Comparison of ENCODE assay signal across 29 mouse cellular contexts in genomic region chr3:92978484-92978883, GRCm38 (mm10). TPM values are rescaled to one million over a fixed set of nuclear protein-coding genes. Genes with fewer than 3 reads are reported as not detected.
DNase-seq lines count a peak whose midpoint lies in the region; ATAC-seq lines count a peak whose summit lies in the region.
"Had no signal": no experiment of that assay in that cellular context is flagged by ENCODE, and none has a peak within 500 bp of the region (broad histone marks: within the 10 kb centered on the region; RNA-seq: fewer than 3 reads in every experiment).

No protein-coding gene starts in this region.

- H3K27ac ChIP-seq in intestine, embryonic 16.5 days (ENCODE audit: low read length), result no peak overlapping the region
- no peak overlapping the region for H3K27ac ChIP-seq in forebrain, embryonic 13.5 days
- H3K27ac ChIP-seq: embryonic facial prominence, embryonic 10.5 days; embryonic facial prominence, embryonic 12.5 days had no signal

- no peaks in the 10 kb centered on the region for H3K9me3 ChIP-seq in intestine, embryonic 16.5 days (ENCODE audit: control insufficient read depth, low read length)
- no peaks in the 10 kb centered on the region for H3K9me3 ChIP-seq in forebrain, embryonic 13.5 days (replicated peaks)
- H3K9me3 ChIP-seq: embryonic facial prominence, embryonic 10.5 days; embryonic facial prominence, embryonic 12.5 days; G1E had no signal

- no peak overlapping the region for H3K9ac ChIP-seq in intestine, embryonic 16.5 days (ENCODE audit: low read depth, low read length)
- no peak overlapping the region for H3K9ac ChIP-seq in forebrain, embryonic 13.5 days
- H3K9ac ChIP-seq: embryonic facial prominence, embryonic 12.5 days had no signal

- no peak overlapping the region for H3K4me2 ChIP-seq in intestine, embryonic 16.5 days (ENCODE audit: low read depth, low read length)
- no peak overlapping the region for H3K4me2 ChIP-seq in forebrain, embryonic 13.5 days
- H3K4me2 ChIP-seq: embryonic facial prominence, embryonic 12.5 days had no signal

- H3K4me1 ChIP-seq in intestine, embryonic 16.5 days (ENCODE audit: control insufficient read depth, insufficient read depth, low read length), result no peaks in the 10 kb centered on the region
- H3K4me1 ChIP-seq in forebrain, embryonic 13.5 days, result no peaks in the 10 kb centered on the region
- H3K4me1 ChIP-seq: embryonic facial prominence, embryonic 10.5 days; embryonic facial prominence, embryonic 12.5 days had no signal

- DNase-seq in brain, adult 2 months (ENCODE audit: low read depth, low spot score), result peak; percentile 13
- DNase-seq in large intestine, adult 2 months (ENCODE audit: low read depth, low spot score), result peak; percentile 37
- DNase-seq in spleen, adult 18-20 months, result no peak
- no peak for DNase-seq in urinary bladder, postnatal 25 days (ENCODE audit: low spot score)
- no peak for DNase-seq in kidney, adult 8-10 months
- DNase-seq: adrenal gland, adult 8-10 months; adrenal gland, postnatal 14 days; adrenal gland, postnatal 36 days; B cell, adult 2 months; cerebellum, adult 11 months; cerebellum, adult 18-20 months; cerebellum, adult 8-10 months; cerebellum, adult 9-11 months; cerebellum, postnatal 25 days had no signal

- peak; percentile 90 for ATAC-seq in intestine, embryonic 16.5 days
- ATAC-seq in forebrain, embryonic 13.5 days, result no peak
- ATAC-seq: activated CD4-positive, CD25-positive, alpha-beta regulatory T cell, adult 4 months; CD4-positive, CD25-positive, alpha-beta regulatory T cell, adult 4 months; forebrain, embryonic 14.5 days; forebrain, embryonic 16.5 days; Patski had no signal

- 62% methylated on average over 2 of the region's 2 CpGs for WGBS in intestine, embryonic 16.5 days
- 35% methylated on average over 2 of the region's 2 CpGs for WGBS in large intestine, adult 2 months
- WGBS in forebrain, embryonic 13.5 days, result 69% methylated on average over 2 of the region's 2 CpGs

- no peak overlapping the region for H3K4me3 ChIP-seq in intestine, embryonic 16.5 days (ENCODE audit: low read length)
- no peak overlapping the region for H3K4me3 ChIP-seq in forebrain, embryonic 13.5 days
- H3K4me3 ChIP-seq: embryonic facial prominence, embryonic 10.5 days; embryonic facial prominence, embryonic 12.5 days had no signal

- no peaks in the 10 kb centered on the region for H3K27me3 ChIP-seq in intestine, embryonic 16.5 days (replicated peaks; ENCODE audit: control insufficient read depth, insufficient read depth, low read length)
- H3K27me3 ChIP-seq in forebrain, embryonic 13.5 days, result no peaks in the 10 kb centered on the region
- H3K27me3 ChIP-seq: CH12.LX; embryonic facial prominence, embryonic 12.5 days; Patski had no signal

- no peaks in the 10 kb centered on the region for H3K36me3 ChIP-seq in intestine, embryonic 16.5 days (ENCODE audit: control insufficient read depth, insufficient read depth, low read length)
- H3K36me3 ChIP-seq in forebrain, embryonic 13.5 days (ENCODE audit: poor library complexity, severe bottlenecking), result no peaks in the 10 kb centered on the region
- H3K36me3 ChIP-seq: embryonic facial prominence, embryonic 10.5 days; embryonic facial prominence, embryonic 12.5 days; G1E had no signal

RNA-seq across cellular contexts. Expression of gene Lce3e, which starts 11.6 kb away (rescaled TPM):
- not detected in 2 replicates for polyA plus RNA-seq in intestine, embryonic 16.5 days (2015; fragmentation: Nextera tagmentation; extraction: Ambion mirVana)
- polyA plus RNA-seq in large intestine, adult 2 months (2012; rRNA removed), result not detected in 2 replicates
- polyA plus RNA-seq in forebrain, embryonic 13.5 days (2015; fragmentation: Nextera tagmentation; extraction: Ambion mirVana), result not detected in 2 replicates
- polyA plus RNA-seq: activated CD4-positive, CD25-positive, alpha-beta regulatory T cell, adult 4 months; brain, embryonic 14.5 days; CD4-positive, CD25-positive, alpha-beta regulatory T cell, adult 4 months; cortical plate, adult 2 months; embryonic facial prominence, embryonic 10.5 days; embryonic facial prominence, embryonic 12.5 days; forebrain, embryonic 11.5 days; forebrain, embryonic 14.5 days; forebrain, embryonic 16.5 days; G1E; Patski had no signal

RNA-seq across cellular contexts. Expression of gene Lce3f, which starts 13.5 kb away (rescaled TPM):
- not detected in 2 replicates for polyA plus RNA-seq in intestine, embryonic 16.5 days (2015; fragmentation: Nextera tagmentation; extraction: Ambion mirVana)
- polyA plus RNA-seq in large intestine, adult 2 months (2012; rRNA removed), result not detected in 2 replicates
- not detected in 2 replicates for polyA plus RNA-seq in forebrain, embryonic 13.5 days (2015; fragmentation: Nextera tagmentation; extraction: Ambion mirVana)
- polyA plus RNA-seq: activated CD4-positive, CD25-positive, alpha-beta regulatory T cell, adult 4 months; brain, embryonic 14.5 days; CD4-positive, CD25-positive, alpha-beta regulatory T cell, adult 4 months; cortical plate, adult 2 months; embryonic facial prominence, embryonic 10.5 days; embryonic facial prominence, embryonic 12.5 days; forebrain, embryonic 11.5 days; forebrain, embryonic 14.5 days; forebrain, embryonic 16.5 days; G1E; Patski had no signal

RNA-seq across cellular contexts. Expression of gene Lce3d, which starts 21.3 kb away (rescaled TPM):
- not detected in 2 replicates for polyA plus RNA-seq in intestine, embryonic 16.5 days (2015; fragmentation: Nextera tagmentation; extraction: Ambion mirVana)
- polyA plus RNA-seq in large intestine, adult 2 months (2012; rRNA removed), result not detected in 2 replicates
- not detected in 2 replicates for polyA plus RNA-seq in forebrain, embryonic 13.5 days (2015; fragmentation: Nextera tagmentation; extraction: Ambion mirVana)
- polyA plus RNA-seq: activated CD4-positive, CD25-positive, alpha-beta regulatory T cell, adult 4 months; brain, embryonic 14.5 days; CD4-positive, CD25-positive, alpha-beta regulatory T cell, adult 4 months; cortical plate, adult 2 months; embryonic facial prominence, embryonic 10.5 days; embryonic facial prominence, embryonic 12.5 days; embryonic facial prominence, embryonic 14.5 days; forebrain, embryonic 11.5 days; forebrain, embryonic 14.5 days; forebrain, embryonic 16.5 days; G1E had no signal

RNA-seq across cellular contexts. Expression of gene Lce3c, which starts 34.2 kb away (rescaled TPM):
- not detected in 2 replicates for polyA plus RNA-seq in intestine, embryonic 16.5 days (2015; fragmentation: Nextera tagmentation; extraction: Ambion mirVana)
- polyA plus RNA-seq in large intestine, adult 2 months (2012; rRNA removed), result not detected in 2 replicates
- not detected in 2 replicates for polyA plus RNA-seq in forebrain, embryonic 13.5 days (2015; fragmentation: Nextera tagmentation; extraction: Ambion mirVana)
- polyA plus RNA-seq: activated CD4-positive, CD25-positive, alpha-beta regulatory T cell, adult 4 months; brain, embryonic 14.5 days; CD4-positive, CD25-positive, alpha-beta regulatory T cell, adult 4 months; cortical plate, adult 2 months; embryonic facial prominence, embryonic 10.5 days; embryonic facial prominence, embryonic 12.5 days; forebrain, embryonic 11.5 days; forebrain, embryonic 14.5 days; forebrain, embryonic 16.5 days; G1E had no signal

RNA-seq across cellular contexts. Expression of gene Crct1, which starts 37.0 kb away (rescaled TPM):
- polyA plus RNA-seq in intestine, embryonic 16.5 days (2015; fragmentation: Nextera tagmentation; extraction: Ambion mirVana), result not detected in 2 replicates
- 0.18 and 0.21 TPM in 2 replicates for polyA plus RNA-seq in large intestine, adult 2 months (2012; rRNA removed)
- polyA plus RNA-seq in forebrain, embryonic 13.5 days (2015; fragmentation: Nextera tagmentation; extraction: Ambion mirVana), result not detected in 2 replicates
- polyA plus RNA-seq: activated CD4-positive, CD25-positive, alpha-beta regulatory T cell, adult 4 months; CD4-positive, CD25-positive, alpha-beta regulatory T cell, adult 4 months; embryonic facial prominence, embryonic 10.5 days; embryonic facial prominence, embryonic 12.5 days; forebrain, embryonic 11.5 days; forebrain, embryonic 16.5 days; G1E had no signal

Comparison
In these comparisons a context has a peak if more than half of its experiments do, and no peak if none do; other contexts are left out.
1. DNase-seq: peak in brain, adult 2 months (single experiment) and large intestine, adult 2 months (single experiment); none in spleen, adult 18-20 months (0 of 2), urinary bladder, postnatal 25 days (single experiment) and kidney, adult 8-10 months (0 of 2).